Mouse (Mus musculus): ENCODE data around the gene Sim2.

Sim2 gene

GRCm38 (mm10) chr16:94081596-94081995, 3.1 kb upstream of the Sim2 start:
- TF ChIP-seq NANOG (IDR thresholded peaks at IDR 0.05; ENCODE audit: borderline replicate concordance, low read length) = no peak
- no peak for TF ChIP-seq CTCF (conservative IDR thresholded peaks at IDR 0.05; ENCODE audit: low read length)
- TF ChIP-seq POU5F1 (IDR thresholded peaks at IDR 0.05; ENCODE audit: borderline replicate concordance, low read length) = no peak
- Histone ChIP-seq H3K4me3 (replicated peaks; ENCODE audit: low read length) (no peak overlapping the region), H3K9me3 (ENCODE audit: low read length) (no peaks in the 10 kb centered on the region), H3K4me1 (replicated peaks; ENCODE audit: low read depth, low read length) (peaks cover 33% of the 10 kb centered on the region), H3K36me3 (ENCODE audit: insufficient read depth, low read length) (no peaks in the 10 kb centered on the region), H3K27me3 (ENCODE audit: insufficient read depth, low read length) (peaks cover 96% of the 10 kb centered on the region)

- Histone ChIP-seq H3K4me3 (replicated peaks; ENCODE audit: low read length) (no peak overlapping the region), H3K4me1 (replicated peaks; ENCODE audit: low read depth, low read length) (peaks cover 38% of the 10 kb centered on the region), H3K36me3 (ENCODE audit: insufficient read depth, low read length) (no peaks in the 10 kb centered on the region), H3K9me3 (ENCODE audit: low read length) (no peaks in the 10 kb centered on the region), H3K27me3 (ENCODE audit: insufficient read depth, low read length) (peaks cover 96% of the 10 kb centered on the region)
- no peak for TF ChIP-seq NANOG (IDR thresholded peaks at IDR 0.05; ENCODE audit: borderline replicate concordance, low read length)
- TF ChIP-seq CTCF (conservative IDR thresholded peaks at IDR 0.05; ENCODE audit: low read length) = no peak
- TF ChIP-seq POU5F1 (IDR thresholded peaks at IDR 0.05; ENCODE audit: borderline replicate concordance, low read length) = no peak
Observed at GRCm38 (mm10) chr16:94081996-94082708, 2.6 kb upstream of the Sim2 start.

- H3K4me1 ChIP-seq (replicated peaks; ENCODE audit: low read depth, low read length) = peaks cover 48% of the 10 kb centered on the region
- H3K9me3 ChIP-seq (ENCODE audit: low read length) = no peaks in the 10 kb centered on the region
- H3K36me3 ChIP-seq (ENCODE audit: insufficient read depth, low read length) = no peaks in the 10 kb centered on the region
- H3K27me3 ChIP-seq (ENCODE audit: insufficient read depth, low read length) = peaks cover 96% of the 10 kb centered on the region
- peak overlapping the region; percentile 68; the same call in 1 of the 2 replicates for H3K4me3 ChIP-seq (replicated peaks; ENCODE audit: low read length)
- no peak for TF ChIP-seq POU5F1 (IDR thresholded peaks at IDR 0.05; ENCODE audit: borderline replicate concordance, low read length)
- TF ChIP-seq NANOG (IDR thresholded peaks at IDR 0.05; ENCODE audit: borderline replicate concordance, low read length) = no peak
- TF ChIP-seq CTCF (conservative IDR thresholded peaks at IDR 0.05; ENCODE audit: low read length) = no peak
Observed at GRCm38 (mm10) chr16:94082960-94083847, 1.5 kb upstream of the Sim2 start.

DNA sequence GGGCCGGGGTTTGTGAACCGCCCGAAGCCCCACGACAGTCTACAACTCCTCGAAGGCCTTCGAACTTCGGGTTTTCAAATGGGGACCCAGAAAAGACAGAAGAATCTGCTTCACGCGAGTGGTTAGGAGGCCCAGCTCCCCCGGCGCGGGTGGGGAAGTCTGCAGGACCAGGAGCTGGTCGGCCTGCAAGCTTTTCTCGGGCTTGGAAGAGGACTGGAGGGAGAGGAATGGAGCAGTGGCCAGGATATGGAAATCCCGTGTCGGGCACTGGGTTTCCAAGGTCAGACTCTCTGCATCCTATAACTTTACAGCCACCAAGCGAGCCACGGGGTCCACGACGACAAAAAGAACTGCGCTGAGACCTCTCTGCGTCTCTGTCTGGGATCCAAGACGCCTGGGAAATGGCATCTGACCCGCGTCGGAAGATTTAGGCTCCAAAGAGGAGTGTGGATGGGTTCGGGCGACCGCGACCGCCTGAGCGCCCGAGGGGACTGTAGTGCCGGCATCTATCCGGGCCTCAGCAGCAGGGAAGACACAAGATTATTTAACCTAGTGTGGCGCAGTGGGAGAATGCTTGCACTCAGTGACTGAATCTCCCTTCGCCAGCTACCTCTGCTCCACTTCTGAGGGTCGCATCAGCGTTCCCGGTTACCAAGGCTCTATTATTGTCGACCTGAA, 744 bp upstream of the Sim2 start:
- no peaks in the 10 kb centered on the region for H3K36me3 ChIP-seq (ENCODE audit: insufficient read depth, low read length)
- no peak for TF ChIP-seq CTCF (conservative IDR thresholded peaks at IDR 0.05; ENCODE audit: low read length)
- no peak for TF ChIP-seq NANOG (IDR thresholded peaks at IDR 0.05; ENCODE audit: borderline replicate concordance, low read length)
- TF ChIP-seq POU5F1 (IDR thresholded peaks at IDR 0.05; ENCODE audit: borderline replicate concordance, low read length) = no peak
- H3K9me3 ChIP-seq (ENCODE audit: low read length) = no peaks in the 10 kb centered on the region
- peaks cover 96% of the 10 kb centered on the region for H3K27me3 ChIP-seq (ENCODE audit: insufficient read depth, low read length)
- peaks cover 53% of the 10 kb centered on the region for H3K4me1 ChIP-seq (replicated peaks; ENCODE audit: low read depth, low read length)
- H3K4me3 ChIP-seq (replicated peaks; ENCODE audit: low read length) = peak overlapping the region; percentile 68

- Histone ChIP-seq H3K4me1 (replicated peaks; ENCODE audit: low read depth, low read length) (peaks cover 51% of the 10 kb centered on the region), H3K4me3 (replicated peaks; ENCODE audit: low read length) (peak overlapping the region; percentile 68), H3K27me3 (ENCODE audit: insufficient read depth, low read length) (peaks cover 96% of the 10 kb centered on the region), H3K36me3 (ENCODE audit: insufficient read depth, low read length) (no peaks in the 10 kb centered on the region), H3K9me3 (ENCODE audit: low read length) (0 out of 2 replicates have a peak, but pooled peaks cover 2% of the 10 kb centered on the region)
- TF ChIP-seq CTCF (conservative IDR thresholded peaks at IDR 0.05; ENCODE audit: low read length) (no peak), NANOG (IDR thresholded peaks at IDR 0.05; ENCODE audit: borderline replicate concordance, low read length) (no peak), POU5F1 (IDR thresholded peaks at IDR 0.05; ENCODE audit: borderline replicate concordance, low read length) (no peak)
Observed at GRCm38 (mm10) chr16:94085603-94086285, 1.0 kb downstream of the Sim2 start.

DNA sequence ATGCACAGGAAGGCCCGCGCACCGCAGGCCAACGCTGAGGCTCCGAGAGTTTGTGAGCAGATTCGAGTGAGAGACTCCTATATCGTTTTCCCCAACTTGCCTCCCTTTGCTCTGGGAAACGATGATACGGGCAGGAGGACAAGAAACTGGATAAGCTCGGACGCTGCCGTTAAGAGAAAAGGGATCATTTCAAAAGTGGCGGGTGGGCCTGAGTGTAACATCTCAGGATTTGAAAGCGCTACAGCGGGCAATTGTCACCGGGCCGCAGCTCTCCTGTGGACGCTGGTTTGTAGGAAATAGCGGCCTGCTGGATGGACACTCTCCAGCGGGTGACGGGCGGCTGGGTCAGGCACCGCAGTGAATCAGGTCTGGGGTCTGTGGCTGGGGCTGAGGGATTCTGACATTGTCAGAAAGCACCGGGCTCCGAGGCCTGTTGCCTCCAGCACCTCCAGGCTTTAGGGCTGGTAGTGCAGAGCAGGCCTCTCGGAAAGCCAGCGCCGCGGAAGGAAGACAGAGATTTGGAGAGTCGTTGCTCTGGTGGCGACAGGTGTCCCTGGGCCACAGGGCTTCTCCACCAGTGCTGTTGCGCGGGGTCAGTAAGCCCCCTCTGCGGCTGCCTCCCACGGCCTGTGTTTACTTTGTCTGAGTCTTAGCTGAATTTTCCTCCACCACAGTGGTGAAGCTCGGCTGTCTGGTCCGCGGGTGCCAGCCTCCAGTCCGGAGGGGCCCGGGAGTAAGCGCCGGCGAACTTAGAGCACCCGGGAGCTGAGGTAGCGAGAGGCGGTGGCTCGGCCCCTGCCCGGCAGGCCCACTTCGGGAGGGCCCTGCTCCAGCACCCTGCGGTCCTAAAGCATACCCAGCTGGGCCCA, 2.2 kb downstream of the Sim2 start:
- H3K36me3 ChIP-seq (ENCODE audit: insufficient read depth, low read length) = no peaks in the 10 kb centered on the region
- H3K9me3 ChIP-seq (ENCODE audit: low read length) = 0 out of 2 replicates have a peak, but pooled peaks cover 2% of the 10 kb centered on the region
- H3K27me3 ChIP-seq (ENCODE audit: insufficient read depth, low read length) = peaks cover 98% of the 10 kb centered on the region
- peaks cover 51% of the 10 kb centered on the region for H3K4me1 ChIP-seq (replicated peaks; ENCODE audit: low read depth, low read length)
- TF ChIP-seq POU5F1 (IDR thresholded peaks at IDR 0.05; ENCODE audit: borderline replicate concordance, low read length) = no peak
- TF ChIP-seq CTCF (conservative IDR thresholded peaks at IDR 0.05; ENCODE audit: low read length) = no peak
- TF ChIP-seq NANOG (IDR thresholded peaks at IDR 0.05; ENCODE audit: borderline replicate concordance, low read length) = no peak
- H3K4me3 ChIP-seq (replicated peaks; ENCODE audit: low read length) = 0 out of 2 replicates have a peak overlapping the region, but pooled peaks have one; percentile 4

Data from E14TG2a.4 (cell line).